Mouse (Mus musculus): ENCODE data around the gene Man2a1. TPM values are rescaled to one million over a fixed set of nuclear protein-coding genes. Genes with fewer than 3 reads are reported as not detected.

Man2a1 gene
- polyA plus RNA-seq, 1 experiment from 2014 or later = 9.3 TPM

- Histone ChIP-seq H3K9me3 (no peaks in the 10 kb centered on the region), H3K4me3 (no peak overlapping the region), H3K4me2 (no peak overlapping the region), H3K4me1 (no peaks in the 10 kb centered on the region), H3K27ac (no peak overlapping the region), H3K36me3 (no peaks in the 10 kb centered on the region), H3K9ac (no peak overlapping the region), H3K27me3 (no peaks in the 10 kb centered on the region)
- WGBS = 88% methylated on average over 3 of the region's 3 CpGs
- ATAC-seq (ENCODE audit: borderline replicate concordance, extremely low read depth, low FRiP score, low TSS enrichment) = no peak
Observed at GRCm38 (mm10) chr17:64792076-64792475, 191.5 kb downstream of the Man2a1 start.

DNA sequence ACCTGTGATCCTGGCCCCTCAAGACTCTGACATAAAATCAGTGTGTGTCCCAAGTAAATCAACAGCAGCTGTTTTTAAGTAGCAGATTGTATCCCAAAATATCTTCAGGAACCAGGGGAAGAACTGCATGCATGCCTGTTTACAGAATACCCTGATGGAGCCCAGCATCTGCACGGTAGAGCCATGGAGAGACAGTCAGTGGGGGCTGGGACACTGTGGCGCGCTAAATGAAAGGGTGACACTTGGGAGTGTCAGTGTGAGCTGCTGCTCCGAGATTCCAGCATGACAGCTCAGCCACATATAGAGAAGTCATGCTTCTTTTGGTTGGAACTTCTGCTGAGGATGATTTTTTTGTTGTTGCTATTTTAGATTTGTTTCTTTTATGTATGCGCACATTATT lies 192.1 kb downstream of the Man2a1 start:
- no peak overlapping the region for H3K4me3 ChIP-seq
- H3K27me3 ChIP-seq = no peaks in the 10 kb centered on the region
- 53% methylated on average over 5 of the region's 5 CpGs for WGBS
- no peaks in the 10 kb centered on the region for H3K9me3 ChIP-seq
- H3K36me3 ChIP-seq = no peaks in the 10 kb centered on the region
- no peak overlapping the region for H3K27ac ChIP-seq
- no peak overlapping the region for H3K4me2 ChIP-seq
- no peak overlapping the region for H3K9ac ChIP-seq
- no peak for ATAC-seq (ENCODE audit: borderline replicate concordance, extremely low read depth, low FRiP score, low TSS enrichment)
- no peaks in the 10 kb centered on the region for H3K4me1 ChIP-seq

- Histone ChIP-seq H3K4me1 (no peaks in the 10 kb centered on the region), H3K36me3 (no peaks in the 10 kb centered on the region), H3K4me3 (no peak overlapping the region), H3K9me3 (no peaks in the 10 kb centered on the region), H3K27me3 (no peaks in the 10 kb centered on the region), H3K27ac (no peak overlapping the region), H3K4me2 (no peak overlapping the region), H3K9ac (no peak overlapping the region)
- WGBS = 21% methylated on average over 11 of the region's 11 CpGs
- no peak for ATAC-seq (ENCODE audit: borderline replicate concordance, extremely low read depth, low FRiP score, low TSS enrichment)
Observed at GRCm38 (mm10) chr17:64802168-64802955, 201.8 kb downstream of the Man2a1 start.

DNA sequence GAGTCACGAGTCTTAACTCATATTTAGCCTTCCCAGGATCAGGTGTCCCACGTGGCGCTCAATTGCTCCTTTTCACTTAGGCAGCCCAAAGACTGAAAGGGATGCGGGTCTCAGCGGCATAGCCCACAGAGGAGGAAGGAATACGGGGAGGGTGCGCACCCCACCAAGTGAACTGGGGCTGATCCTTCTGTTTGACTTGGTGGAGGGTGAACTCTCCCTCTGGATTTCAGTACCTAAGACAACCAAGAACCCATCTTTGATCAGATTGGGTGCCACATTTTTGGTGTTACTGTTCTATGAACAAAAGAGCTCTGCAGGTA lies 202.4 kb downstream of the Man2a1 start:
- H3K4me3 ChIP-seq = no peak overlapping the region
- no peaks in the 10 kb centered on the region for H3K36me3 ChIP-seq
- no peak for ATAC-seq (ENCODE audit: borderline replicate concordance, extremely low read depth, low FRiP score, low TSS enrichment)
- H3K27me3 ChIP-seq = no peaks in the 10 kb centered on the region
- no peak overlapping the region for H3K9ac ChIP-seq
- H3K4me1 ChIP-seq = no peaks in the 10 kb centered on the region
- H3K4me2 ChIP-seq = no peak overlapping the region
- no peak overlapping the region for H3K27ac ChIP-seq
- no peaks in the 10 kb centered on the region for H3K9me3 ChIP-seq
- whole genome bisulfite sequencing = 58% methylated on average over 7 of the region's 7 CpGs

Other genes with a start within 250 kb of the Man2a1 start
- gene 4930583I09Rik, start 235.3 kb downstream of the Man2a1 start, polyA plus RNA-seq (2015; fragmentation: Nextera tagmentation; extraction: Ambion mirVana) = not detected in 2 replicates